Mouse (Mus musculus) thymus, postnatal 14 days (tissue): ENCODE data around the gene Rpl14.

Experiments used
- DNase-seq: peaks from one replicate; pipeline ENCODE4 v3.0.0; 2021

Gene Rpl14

DNA sequence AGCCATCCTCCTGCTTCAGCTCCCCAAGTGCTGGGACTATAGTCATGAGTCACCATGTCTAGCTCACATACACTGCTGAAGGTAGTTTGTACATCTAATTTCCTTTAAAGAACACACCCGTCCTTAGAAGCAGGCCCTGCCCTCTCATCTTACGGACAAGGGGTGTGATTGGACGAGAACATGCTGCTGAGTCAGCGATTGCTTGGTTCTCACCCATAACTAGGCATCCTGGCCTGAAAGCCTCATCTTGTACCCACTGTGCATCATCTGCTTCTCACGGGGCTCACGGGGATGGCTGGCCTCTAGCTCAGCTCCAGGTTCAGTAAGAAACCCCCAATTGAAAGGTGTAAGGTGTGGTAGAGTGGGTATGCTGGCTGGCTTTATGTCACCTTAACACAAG, 42.8 kb downstream of the Rpl14 start:
- no peak for DNase-seq

DNA sequence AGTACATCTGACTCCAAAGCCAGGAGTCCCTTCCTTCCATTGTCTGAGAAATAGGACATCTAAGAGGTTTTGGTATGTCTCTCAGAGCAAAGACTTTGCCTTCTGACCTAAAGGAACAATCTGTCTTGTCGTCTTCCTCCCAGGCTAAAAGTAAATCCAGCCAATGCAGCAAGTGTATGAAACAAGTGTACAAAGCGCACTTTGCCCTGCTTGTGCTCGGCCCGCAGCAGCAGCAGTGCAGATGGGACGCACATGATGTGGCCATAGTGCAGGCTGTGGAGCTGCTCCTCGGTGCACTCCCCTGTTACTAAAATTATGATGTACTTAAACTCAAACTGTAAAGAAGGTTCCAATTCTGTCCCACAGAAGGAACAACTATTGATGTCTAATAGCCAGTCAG, 46.9 kb downstream of the Rpl14 start:
- no peak for DNase-seq

DNA sequence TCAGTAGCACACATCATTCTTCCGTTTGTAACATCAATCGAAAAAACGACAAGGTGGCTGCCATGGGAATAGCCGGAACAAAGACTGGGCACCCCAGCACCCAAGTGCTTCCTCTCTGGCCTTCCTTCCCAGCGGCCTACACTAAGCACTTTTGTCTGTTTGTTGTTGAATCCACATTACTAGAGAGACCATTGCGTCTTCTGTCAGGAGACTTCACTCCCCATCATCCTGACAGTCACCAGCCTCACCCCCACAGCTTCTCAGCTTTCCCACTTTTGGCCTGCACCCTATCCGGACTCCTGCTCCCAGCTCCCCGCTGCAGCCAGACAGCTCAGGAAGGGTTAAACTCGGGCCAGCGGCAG, 48.1 kb downstream of the Rpl14 start:
- DNase-seq, result no peak

DNA sequence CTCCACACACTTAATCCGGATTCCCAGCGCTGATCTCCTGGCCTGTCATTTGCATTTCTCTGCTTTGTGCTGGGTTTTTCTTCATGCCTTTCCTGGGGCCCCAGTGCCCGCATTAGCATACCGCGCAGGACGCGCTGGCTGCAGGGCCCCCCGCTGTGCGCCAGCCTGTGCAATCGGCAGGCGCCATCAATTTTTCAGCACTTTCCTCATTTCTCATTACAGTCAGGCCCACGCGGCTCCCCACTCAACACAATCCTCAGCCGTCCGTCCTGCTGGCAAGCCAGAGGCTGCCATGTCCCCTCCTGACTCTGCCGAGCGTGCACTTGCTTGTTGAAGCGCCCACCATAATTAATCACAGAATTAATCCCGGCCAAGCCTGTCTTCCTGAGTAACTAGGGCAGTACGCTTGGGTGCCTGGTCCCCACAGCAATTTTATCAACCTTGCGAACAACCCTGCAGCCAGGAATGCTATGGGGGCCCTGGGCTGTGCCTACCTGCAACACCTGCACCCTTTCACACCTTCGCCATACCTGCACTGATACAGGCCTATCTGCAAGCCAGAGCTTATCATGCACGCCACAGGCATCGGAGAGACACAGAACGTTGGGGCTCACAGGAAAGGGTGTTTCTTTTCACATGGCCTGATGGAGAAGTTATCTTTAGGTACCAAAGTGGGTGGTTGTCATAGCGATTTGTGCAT, 48.6 kb downstream of the Rpl14 start:
- DNase-seq, result no peak

DNA sequence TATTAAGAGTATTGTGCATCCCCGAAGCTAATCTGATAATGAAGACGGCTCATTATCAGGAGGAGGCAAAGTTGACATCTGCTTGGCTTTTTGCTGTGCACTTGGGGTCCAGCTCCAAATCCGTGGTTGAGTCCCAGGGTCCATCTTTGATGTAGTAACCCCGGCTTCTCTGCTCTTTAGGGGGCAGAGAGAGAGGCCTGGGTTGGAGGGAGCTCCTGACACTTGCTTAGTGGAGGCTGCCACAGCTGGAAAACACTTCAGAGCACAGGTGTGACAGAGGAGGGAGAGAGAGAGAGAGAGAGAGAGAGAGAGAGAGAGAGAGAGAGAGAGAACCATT, 49.1 kb downstream of the Rpl14 start:
- DNase-seq, result no peak
